Mouse (Mus musculus): ENCODE results near the gene Olfr800. TPM values are rescaled to one million over a fixed set of nuclear protein-coding genes. Genes with fewer than 3 reads are reported as not detected.

The Olfr800 gene
- polyA plus RNA-seq, 1 experiment from 2014 or later: not detected

Other genes starting within 250 kb of the Olfr800 start
- gene Olfr786, start 230.4 kb upstream of the Olfr800 start, polyA plus RNA-seq (2015; fragmentation: Nextera tagmentation; extraction: Ambion mirVana): not detected in 2 replicates
- not detected in 2 replicates for gene Olfr787, start 195.8 kb upstream of the Olfr800 start, polyA plus RNA-seq (2015; fragmentation: Nextera tagmentation; extraction: Ambion mirVana)
- not detected in 2 replicates for gene Olfr788, start 186.7 kb upstream of the Olfr800 start, polyA plus RNA-seq (2015; fragmentation: Nextera tagmentation; extraction: Ambion mirVana)
- gene Olfr789, start 172.9 kb upstream of the Olfr800 start, polyA plus RNA-seq (2015; fragmentation: Nextera tagmentation; extraction: Ambion mirVana): not detected in 2 replicates
- not detected in 2 replicates for gene Olfr790, start 159.2 kb upstream of the Olfr800 start, polyA plus RNA-seq (2015; fragmentation: Nextera tagmentation; extraction: Ambion mirVana)
- gene Olfr791, start 135.9 kb upstream of the Olfr800 start, polyA plus RNA-seq (2015; fragmentation: Nextera tagmentation; extraction: Ambion mirVana): not detected in 2 replicates
- gene Olfr792, start 118.5 kb upstream of the Olfr800 start, polyA plus RNA-seq (2015; fragmentation: Nextera tagmentation; extraction: Ambion mirVana): not detected in 2 replicates
- gene Olfr794, start 90.0 kb upstream of the Olfr800 start, polyA plus RNA-seq (2015; fragmentation: Nextera tagmentation; extraction: Ambion mirVana): not detected in 2 replicates
- not detected in 2 replicates for gene Olfr796, start 45.1 kb upstream of the Olfr800 start, polyA plus RNA-seq (2015; fragmentation: Nextera tagmentation; extraction: Ambion mirVana)
- not detected in 2 replicates for gene Olfr798, start 29.8 kb upstream of the Olfr800 start, polyA plus RNA-seq (2015; fragmentation: Nextera tagmentation; extraction: Ambion mirVana)
- not detected in 2 replicates for gene Olfr799, start 20.2 kb upstream of the Olfr800 start, polyA plus RNA-seq (2015; fragmentation: Nextera tagmentation; extraction: Ambion mirVana)
- gene Olfr801, start 16.2 kb downstream of the Olfr800 start, polyA plus RNA-seq (2015; fragmentation: Nextera tagmentation; extraction: Ambion mirVana): not detected in 2 replicates
- gene Olfr802, start 30.5 kb downstream of the Olfr800 start, polyA plus RNA-seq (2015; fragmentation: Nextera tagmentation; extraction: Ambion mirVana): 0.06 TPM in 2 replicates
- gene Olfr803, start 36.6 kb downstream of the Olfr800 start, polyA plus RNA-seq (2015; fragmentation: Nextera tagmentation; extraction: Ambion mirVana): not detected in 2 replicates
- not detected in 2 replicates for gene Olfr804, start 45.5 kb downstream of the Olfr800 start, polyA plus RNA-seq (2015; fragmentation: Nextera tagmentation; extraction: Ambion mirVana)
- not detected in 2 replicates for gene Olfr805, start 71.7 kb downstream of the Olfr800 start, polyA plus RNA-seq (2015; fragmentation: Nextera tagmentation; extraction: Ambion mirVana)
- gene Olfr806, start 84.2 kb downstream of the Olfr800 start, polyA plus RNA-seq (2015; fragmentation: Nextera tagmentation; extraction: Ambion mirVana): not detected in 2 replicates
- not detected in 2 replicates for gene Olfr807, start 100.1 kb downstream of the Olfr800 start, polyA plus RNA-seq (2015; fragmentation: Nextera tagmentation; extraction: Ambion mirVana)
- gene Olfr808, start 107.8 kb downstream of the Olfr800 start, polyA plus RNA-seq (2015; fragmentation: Nextera tagmentation; extraction: Ambion mirVana): not detected in 2 replicates
- not detected in 2 replicates for gene Olfr809, start 116.9 kb downstream of the Olfr800 start, polyA plus RNA-seq (2015; fragmentation: Nextera tagmentation; extraction: Ambion mirVana)
- not detected in 2 replicates for gene Olfr810, start 137.2 kb downstream of the Olfr800 start, polyA plus RNA-seq (2015; fragmentation: Nextera tagmentation; extraction: Ambion mirVana)
- gene Olfr811, start 146.7 kb downstream of the Olfr800 start, polyA plus RNA-seq (2015; fragmentation: Nextera tagmentation; extraction: Ambion mirVana): not detected in 2 replicates
- not detected in 2 replicates for gene Olfr812, start 188.4 kb downstream of the Olfr800 start, polyA plus RNA-seq (2015; fragmentation: Nextera tagmentation; extraction: Ambion mirVana)
- gene Olfr813, start 197.7 kb downstream of the Olfr800 start, polyA plus RNA-seq (2015; fragmentation: Nextera tagmentation; extraction: Ambion mirVana): not detected in 2 replicates
- gene Olfr814, start 222.2 kb downstream of the Olfr800 start, polyA plus RNA-seq (2015; fragmentation: Nextera tagmentation; extraction: Ambion mirVana): not detected in 2 replicates
- not detected in 2 replicates for gene Olfr815, start 248.2 kb downstream of the Olfr800 start, polyA plus RNA-seq (2015; fragmentation: Nextera tagmentation; extraction: Ambion mirVana)